Mouse (Mus musculus) urinary bladder, postnatal 36 days (tissue): ENCODE measurements around the gene Vcl.

Experiments
- DNase-seq, 2 experiments: peaks; one replicate each; pipeline ENCODE4 v3.0.0; 2022; ENCODE audit warnings: low spot score in 2 of 2, mixed read lengths in 1 of 2

Vcl gene

GRCm38 (mm10) chr14:21064321-21064720, 135.1 kb downstream of the Vcl start:
- no peak for DNase-seq

- no peak for DNase-seq
These were observed 136.4 kb downstream of the Vcl start for GRCm38 (mm10) chr14:21065490-21066162.

- DNase-seq, result no peak
These were observed 140.4 kb downstream of the Vcl start for GRCm38 (mm10) chr14:21069594-21069993.

- DNase-seq, result no peak
These were observed 144.8 kb downstream of the Vcl start for GRCm38 (mm10) chr14:21073981-21074380.

- DNase-seq, result no peak
These were observed 145.5 kb downstream of the Vcl start for GRCm38 (mm10) chr14:21074398-21075320.

- peak; percentile 89 to 90 for DNase-seq
These were observed 146.7 kb downstream of the Vcl start for GRCm38 (mm10) chr14:21075751-21076500.

- DNase-seq, result peak in 1 of 2 experiments; percentile 13
These were observed 147.4 kb downstream of the Vcl start for GRCm38 (mm10) chr14:21076501-21077194.

GRCm38 (mm10) chr14:21077939-21078338, 148.7 kb downstream of the Vcl start:
- DNase-seq, result no peak

GRCm38 (mm10) chr14:21078511-21078910, 149.3 kb downstream of the Vcl start:
- DNase-seq, result no peak

GRCm38 (mm10) chr14:21082823-21083222, 153.6 kb downstream of the Vcl start:
- no peak for DNase-seq
